Mouse (Mus musculus) intestine, embryonic 16.5 days (tissue): ENCODE measurements around the gene Mocs1. TPM values are rescaled to one million over a fixed set of nuclear protein-coding genes. Genes with fewer than 3 reads are reported as not detected.

Experiments
- ATAC-seq: fragments of 200-750 bp; cut with Nextera tagmentation; 2 replicates; pipeline ENCODE4 v1.8.0; 2017; ENCODE audit warnings: moderate TSS enrichment, moderate library complexity
- H3K27ac ChIP-seq: fragments of 300-500 bp; sonication (generic); 2 replicates; pipeline ENCODE4 v1.5.1; 2014; ENCODE audit warnings: mild to moderate bottlenecking, low read length
- H3K27me3 ChIP-seq: fragments of 300-500 bp; sonication (generic); replicated peaks from 2 replicates; pipeline ENCODE4 v1.6.1; 2014; ENCODE audit warnings: low read length, control low read depth, mixed read lengths; ENCODE audit not compliant: control insufficient read depth, insufficient read depth
- H3K36me3 ChIP-seq: fragments of 300-500 bp; sonication (generic); 2 replicates; pipeline ENCODE4 v1.6.1; 2014; ENCODE audit warnings: low read length, control low read depth; ENCODE audit not compliant: control insufficient read depth, insufficient read depth
- H3K4me1 ChIP-seq: fragments of 300-500 bp; sonication (generic); 2 replicates; pipeline ENCODE4 v1.6.1; 2014; ENCODE audit warnings: low read length, control low read depth, mixed read lengths; ENCODE audit not compliant: control insufficient read depth, insufficient read depth
- H3K4me2 ChIP-seq: fragments of 300-500 bp; sonication (generic); 2 replicates; pipeline ENCODE4 v1.6.1; 2014; ENCODE audit warnings: low read depth, low read length, control low read depth
- H3K4me3 ChIP-seq: fragments of 300-500 bp; sonication (generic); 2 replicates; pipeline ENCODE4 v1.5.1; 2014; ENCODE audit warnings: mild to moderate bottlenecking, low read length
- H3K9ac ChIP-seq: fragments of 300-500 bp; sonication (generic); 2 replicates; pipeline ENCODE4 v1.6.1; 2014; ENCODE audit warnings: low read depth, low read length
- H3K9me3 ChIP-seq: fragments of 300-500 bp; sonication (generic); 2 replicates; pipeline ENCODE4 v1.6.1; 2016; ENCODE audit warnings: low read length, control low read depth; ENCODE audit not compliant: control insufficient read depth
- WGBS: fragments of 180-500 bp; shearing (Covaris S2); extraction: QIAGEN DNeasy Blood & Tissue Kit; methylation state at CpG from one replicate; pipeline ENCODE4 v1.1.7; 2014; 5-methylcytosine and 5-hydroxymethylcytosine counted together
- polyA plus RNA-seq: library from polyadenylated mRNA; unstranded; fragments of >200 nt; fragmentation: Nextera tagmentation; extraction: Ambion mirVana; gene quantifications from 2 replicates; pipeline ENCODE4 v1.2.1, GENCODE M21; 2015

Mocs1 gene
- polyA plus RNA-seq, 1 experiment from 2014 or later = 11.4 TPM

GRCm38 (mm10) chr17:49428751-49429415, 721 bp downstream of the Mocs1 start:
- H3K36me3 ChIP-seq = no peaks in the 10 kb centered on the region
- no peaks in the 10 kb centered on the region for H3K9me3 ChIP-seq
- peak; percentile 66 for ATAC-seq
- H3K27me3 ChIP-seq = no peaks in the 10 kb centered on the region
- peak overlapping the region; percentile 72 for H3K4me3 ChIP-seq
- peak overlapping the region; percentile 87 for H3K9ac ChIP-seq
- H3K27ac ChIP-seq = peak overlapping the region; percentile 73
- peaks cover 21% of the 10 kb centered on the region for H3K4me1 ChIP-seq
- peak overlapping the region; percentile 69 for H3K4me2 ChIP-seq
- WGBS = 21% methylated on average over 13 of the region's 13 CpGs

GRCm38 (mm10) chr17:49429471-49430129, 1.4 kb downstream of the Mocs1 start:
- Histone ChIP-seq H3K27ac (peak overlapping the region; percentile 69), H3K9ac (peak overlapping the region; percentile 30), H3K4me3 (peak overlapping the region; percentile 72), H3K27me3 (no peaks in the 10 kb centered on the region), H3K36me3 (peaks cover 3% of the 10 kb centered on the region; the same call in 1 of the 2 replicates), H3K4me2 (peak overlapping the region; percentile 69), H3K4me1 (peaks cover 21% of the 10 kb centered on the region), H3K9me3 (no peaks in the 10 kb centered on the region)
- ATAC-seq = peak; percentile 16
- WGBS = 74% methylated on average over 6 of the region's 6 CpGs

- H3K27ac ChIP-seq = no peak overlapping the region
- no peaks in the 10 kb centered on the region for H3K9me3 ChIP-seq
- WGBS = 65% methylated on average over 6 of the region's 6 CpGs
- H3K27me3 ChIP-seq = no peaks in the 10 kb centered on the region
- no peak for ATAC-seq
- peak overlapping the region; percentile 72; the same call in 1 of the 2 replicates for H3K4me3 ChIP-seq
- H3K4me1 ChIP-seq = peaks cover 21% of the 10 kb centered on the region
- peaks cover 9% of the 10 kb centered on the region for H3K36me3 ChIP-seq
- peak overlapping the region; percentile 30 for H3K9ac ChIP-seq
- H3K4me2 ChIP-seq = peak overlapping the region; percentile 69
These were observed 2.0 kb downstream of the Mocs1 start for GRCm38 (mm10) chr17:49430136-49430535.

- WGBS = 87% methylated on average over 6 of the region's 6 CpGs
These were observed 3.0 kb downstream of the Mocs1 start for GRCm38 (mm10) chr17:49431176-49431575.

GRCm38 (mm10) chr17:49432071-49432711, 4.0 kb downstream of the Mocs1 start:
- 49% methylated on average over 4 of the region's 4 CpGs for WGBS
- H3K9ac ChIP-seq = no peak overlapping the region
- no peaks in the 10 kb centered on the region for H3K9me3 ChIP-seq
- peak; percentile 1; the same call in 1 of the 2 replicates for ATAC-seq
- H3K4me1 ChIP-seq = peaks cover 21% of the 10 kb centered on the region
- no peak overlapping the region for H3K4me3 ChIP-seq
- H3K27me3 ChIP-seq = no peaks in the 10 kb centered on the region
- H3K27ac ChIP-seq = 0 out of 2 replicates have a peak overlapping the region, but pooled peaks have one; percentile 33
- no peak overlapping the region for H3K4me2 ChIP-seq
- peaks cover 20% of the 10 kb centered on the region for H3K36me3 ChIP-seq

More at GRCm38 (mm10) chr17:49431176-49431575, 3.0 kb downstream of the Mocs1 start:
- no peak overlapping the region for H3K9ac ChIP-seq
- peaks cover 21% of the 10 kb centered on the region for H3K4me1 ChIP-seq
- H3K27ac ChIP-seq = no peak overlapping the region
- peaks cover 16% of the 10 kb centered on the region for H3K36me3 ChIP-seq
- no peaks in the 10 kb centered on the region for H3K27me3 ChIP-seq
- H3K9me3 ChIP-seq = no peaks in the 10 kb centered on the region
- no peak overlapping the region for H3K4me2 ChIP-seq
- H3K4me3 ChIP-seq = no peak overlapping the region
- ATAC-seq = no peak

GRCm38 (mm10) chr17:49433071-49433470, 4.9 kb downstream of the Mocs1 start:
- H3K4me1 ChIP-seq = peaks cover 21% of the 10 kb centered on the region
- H3K27ac ChIP-seq = no peak overlapping the region
- H3K4me2 ChIP-seq = no peak overlapping the region
- no peak overlapping the region for H3K9ac ChIP-seq
- H3K4me3 ChIP-seq = no peak overlapping the region
- peaks cover 20% of the 10 kb centered on the region for H3K36me3 ChIP-seq
- no peaks in the 10 kb centered on the region for H3K9me3 ChIP-seq
- no peak for ATAC-seq
- WGBS = 96% methylated on average over 6 of the region's 6 CpGs
- no peaks in the 10 kb centered on the region for H3K27me3 ChIP-seq

GRCm38 (mm10) chr17:49434236-49434635, 6.1 kb downstream of the Mocs1 start:
- H3K4me3 ChIP-seq = no peak overlapping the region
- peaks cover 19% of the 10 kb centered on the region for H3K4me1 ChIP-seq
- H3K27me3 ChIP-seq = no peaks in the 10 kb centered on the region
- H3K9me3 ChIP-seq = no peaks in the 10 kb centered on the region
- 75% methylated on average over 6 of the region's 6 CpGs for WGBS
- H3K27ac ChIP-seq = no peak overlapping the region
- no peak overlapping the region for H3K4me2 ChIP-seq
- H3K36me3 ChIP-seq = peaks cover 20% of the 10 kb centered on the region
- H3K9ac ChIP-seq = no peak overlapping the region
- ATAC-seq = no peak

- 91% methylated on average over 10 of the region's 10 CpGs for WGBS
- H3K4me3 ChIP-seq = no peak overlapping the region
- no peak overlapping the region for H3K27ac ChIP-seq
- H3K9ac ChIP-seq = no peak overlapping the region
- no peak for ATAC-seq
- H3K36me3 ChIP-seq = peaks cover 20% of the 10 kb centered on the region
- peaks cover 11% of the 10 kb centered on the region for H3K4me1 ChIP-seq
- H3K4me2 ChIP-seq = no peak overlapping the region
- H3K9me3 ChIP-seq = no peaks in the 10 kb centered on the region
- H3K27me3 ChIP-seq = no peaks in the 10 kb centered on the region
These were observed 6.9 kb downstream of the Mocs1 start for GRCm38 (mm10) chr17:49435081-49435480.

- peaks cover 20% of the 10 kb centered on the region for H3K36me3 ChIP-seq
- no peaks in the 10 kb centered on the region for H3K9me3 ChIP-seq
- H3K4me1 ChIP-seq = peaks cover 16% of the 10 kb centered on the region
- H3K4me2 ChIP-seq = no peak overlapping the region
- no peak overlapping the region for H3K27ac ChIP-seq
- no peak overlapping the region for H3K4me3 ChIP-seq
- no peaks in the 10 kb centered on the region for H3K27me3 ChIP-seq
- no peak for ATAC-seq
- WGBS = 73% methylated on average over 6 of the region's 6 CpGs
- no peak overlapping the region for H3K9ac ChIP-seq
These were observed 8.5 kb downstream of the Mocs1 start for GRCm38 (mm10) chr17:49436631-49437030.
